Mouse (Mus musculus) cerebellum, postnatal 25 days (tissue): ENCODE data around the gene Olfr351.

ENCODE experiments used
- DNase-seq, 2 experiments: peaks; one replicate each; pipeline ENCODE4 v3.0.0; 2021; ENCODE audit warnings: mixed read lengths in 2 of 2

The Olfr351 gene

GRCm38 (mm10) chr2:36862560-36862959, at the start of gene Olfr351:
Gene Olfr351, minus strand, starts transcription at chr2:36862660.
- DNase-seq = no peak

GRCm38 (mm10) chr2:36905380-36905779, 42.9 kb upstream of the Olfr351 start, which contains the start of gene Olfr354:
Gene Olfr354, plus strand, starts transcription at chr2:36905680.
- no peak for DNase-seq

GRCm38 (mm10) chr2:36897114-36897513, 34.7 kb upstream of the Olfr351 start:
- DNase-seq = no peak

GRCm38 (mm10) chr2:36892836-36893235, 30.4 kb upstream of the Olfr351 start, which contains the start of gene Olfr353:
Gene Olfr353, minus strand, starts transcription at chr2:36892936.
- no peak for DNase-seq

GRCm38 (mm10) chr2:36868160-36868559, 5.7 kb upstream of the Olfr351 start, which contains the start of gene Olfr352:
Gene Olfr352, plus strand, starts transcription at chr2:36868460.
- no peak for DNase-seq

- DNase-seq = no peak
Observed at GRCm38 (mm10) chr2:36846010-36846409, 16.4 kb downstream of the Olfr351 start, which contains the start of gene Olfr350. Gene Olfr350, plus strand, starts transcription at chr2:36846310.

GRCm38 (mm10) chr2:36816932-36817331, 45.5 kb downstream of the Olfr351 start, which contains the start of gene Olfr3:
Gene Olfr3, minus strand, starts transcription at chr2:36817032.
- no peak for DNase-seq
